In the genomic region with DNA sequence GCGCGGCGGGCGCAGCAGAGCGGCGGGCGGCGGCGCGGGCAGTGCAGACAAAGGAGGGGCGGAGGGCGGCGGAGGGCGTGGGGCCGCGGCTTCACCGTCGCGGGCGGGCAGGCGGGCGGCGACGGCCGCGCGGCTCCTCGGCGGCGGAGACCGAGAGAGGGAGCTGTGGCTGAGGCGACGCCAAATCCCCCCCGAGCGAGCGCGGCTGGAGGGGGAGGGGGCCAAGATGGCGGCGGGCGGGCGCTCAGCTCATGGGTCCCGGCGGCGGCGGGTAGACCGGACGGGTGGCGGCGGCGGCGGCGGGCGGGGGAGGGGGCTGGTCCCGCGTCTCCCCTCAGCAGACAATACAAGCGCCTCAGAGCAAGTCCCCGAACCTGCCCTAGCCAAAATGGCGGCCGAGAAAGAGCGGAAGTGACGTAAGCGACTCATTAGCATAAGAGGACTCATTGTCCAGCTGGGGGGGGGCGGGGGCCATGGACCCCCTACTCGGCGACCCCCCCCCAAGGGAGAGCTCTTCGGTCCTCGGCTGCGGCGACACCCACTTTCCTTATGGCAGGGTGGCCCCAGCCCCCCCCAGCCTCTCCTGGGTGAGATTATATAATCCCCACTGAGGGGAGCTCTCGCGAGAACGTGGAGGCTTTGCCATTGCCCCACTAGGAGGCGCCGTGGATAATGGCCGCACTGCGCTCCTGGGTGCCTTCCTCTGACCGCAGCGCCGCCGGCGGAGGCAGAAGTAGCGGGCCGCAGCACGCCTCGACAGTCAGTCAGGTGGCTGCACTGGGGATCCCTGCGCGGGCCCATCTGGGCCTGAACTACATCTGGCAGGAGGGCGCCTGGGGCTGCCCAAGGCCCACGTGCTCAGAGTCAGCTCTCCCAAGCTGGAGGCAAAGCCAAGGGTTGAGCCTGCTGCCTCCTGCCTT, we compare ENCODE assay signal across 8 mouse cellular contexts. TPM values are rescaled to one million over a fixed set of nuclear protein-coding genes. Genes with fewer than 3 reads are reported as not detected.
DNase-seq lines count a peak whose midpoint lies in the region; ATAC-seq lines count a peak whose summit lies in the region.

Gene Adnp, minus strand, starts transcription at position 388 of the 920 bp plus-strand sequence.

- ATAC-seq in megakaryocyte progenitor cell, adult 5-6 weeks (replicated peaks; ENCODE audit: poor library complexity), result peak; percentile 87

- peak; percentile 95 for DNase-seq in adipocyte (ENCODE audit: low spot score)
- peak; percentile 98 for DNase-seq in embryo, embryonic 10 days (ENCODE audit: low spot score)
- DNase-seq in gastrocnemius, postnatal 10 days, result peak; percentile 94
- DNase-seq in induced T-regulatory cell, adult 2 months (ENCODE audit: low read depth), result peak; percentile 98
- peak; percentile 90 to 96 for DNase-seq in left cerebral cortex, adult 9 months (ENCODE audit: low spot score in 2 of 2)
- peak; percentile 97 for DNase-seq in right cerebral cortex, postnatal 14 days
- peak; percentile 92 to 96 for DNase-seq in urinary bladder, postnatal 36 days (ENCODE audit: low spot score in 2 of 2)

RNA-seq across cellular contexts. Expression of gene Adnp, which starts in this region (rescaled TPM):
- total RNA-seq in gastrocnemius, postnatal 10 days (2021), result 10 to 100 TPM; 28.4 to 33.5 TPM
- total RNA-seq in megakaryocyte progenitor cell, adult 5-6 weeks (2015), result 23.3 and 27.9 TPM in 2 replicates
- 0.33 and 1.4 TPM in 2 replicates for total RNA-seq in megakaryocyte progenitor cell, adult 5-6 weeks (2017)

Comparison
In these comparisons a context has a peak if more than half of its experiments do, and no peak if none do; other contexts are left out.
1. Peak in every context shown above with its lines: DNase-seq and ATAC-seq.